Mouse (Mus musculus) G1E (cell line): ENCODE measurements around the gene Crisp1.

Source experiments
- CTCF ChIP-seq: IDR thresholded peaks from 2 replicates; pipeline ENCODE4 v1.5.1; 2012; ENCODE audit warnings: low read depth, low read length, inconsistent platforms, mixed read lengths
- GATA1 ChIP-seq: IDR thresholded peaks from 2 replicates; pipeline ENCODE4 v1.6.1; 2012; ENCODE audit warnings: borderline replicate concordance, low read length, inconsistent platforms, mixed read lengths
- POLR2AphosphoS5 ChIP-seq: IDR thresholded peaks from 2 replicates; pipeline ENCODE4 v1.6.1; 2012; ENCODE audit warnings: low read depth, low read length, inconsistent platforms; ENCODE audit not compliant: insufficient replicate concordance

GRCm38 (mm10) chr17:40342497-40343009 lies 23.5 kb upstream of the Crisp1 start:
- TF ChIP-seq GATA1: no peak
- no peak for TF ChIP-seq CTCF
- no peak for TF ChIP-seq POLR2AphosphoS5
